Comparison of ENCODE assay signal across 10 mouse cellular contexts in the genomic region with DNA sequence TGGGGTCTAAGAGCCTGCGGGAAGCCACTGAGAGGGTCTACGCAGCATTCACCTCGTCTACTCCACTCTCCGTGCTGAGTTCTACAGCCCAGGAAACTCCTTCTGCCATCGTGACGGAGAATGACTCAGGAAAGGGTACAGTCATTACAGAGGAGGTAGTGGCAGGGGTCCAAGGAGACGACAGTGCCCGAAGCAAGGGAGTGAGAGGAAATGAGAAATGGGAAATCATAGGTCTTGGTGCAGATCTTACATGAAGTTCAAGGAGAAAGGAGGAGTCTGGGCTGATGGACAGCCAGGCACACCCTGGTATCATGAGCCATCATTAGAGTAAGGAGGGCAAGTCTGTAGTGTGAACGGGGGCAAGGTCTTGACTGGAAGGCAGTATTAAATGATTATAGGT. TPM values are rescaled to one million over a fixed set of nuclear protein-coding genes. Genes with fewer than 3 reads are reported as not detected.
DNase-seq lines count a peak whose midpoint lies in the region; ATAC-seq lines count a peak whose summit lies in the region.
"Had no signal": no experiment of that assay in that cellular context is flagged by ENCODE, and none has a peak within 500 bp of the region (broad histone marks: within the 10 kb centered on the region; RNA-seq: fewer than 3 reads in every experiment).

No protein-coding gene starts in this region.

- H3K4me2 ChIP-seq in lung, embryonic 16.5 days (ENCODE audit: low read depth, low read length), result no peak overlapping the region
- H3K4me2 ChIP-seq in embryonic facial prominence, embryonic 15.5 days (replicated peaks), result no peak overlapping the region; the same call in 1 of the 2 replicates

- H3K9me3 ChIP-seq in lung, embryonic 16.5 days (ENCODE audit: control insufficient read depth, low read length), result no peaks in the 10 kb centered on the region
- H3K9me3 ChIP-seq in embryonic facial prominence, embryonic 15.5 days (replicated peaks), result no peaks in the 10 kb centered on the region

- peak overlapping the region; percentile 89; the same call in 1 of the 2 replicates for H3K27ac ChIP-seq in lung, embryonic 16.5 days (ENCODE audit: low read length)
- H3K27ac ChIP-seq in embryonic facial prominence, embryonic 15.5 days (replicated peaks), result peak overlapping the region; percentile 83; the same call in 1 of the 2 replicates

- no peaks in the 10 kb centered on the region for H3K36me3 ChIP-seq in lung, embryonic 16.5 days (ENCODE audit: control insufficient read depth, insufficient read depth, low read length)
- H3K36me3 ChIP-seq in embryonic facial prominence, embryonic 15.5 days, result no peaks in the 10 kb centered on the region

- no peak overlapping the region for H3K4me3 ChIP-seq in lung, embryonic 16.5 days (ENCODE audit: low read length)
- H3K4me3 ChIP-seq in embryonic facial prominence, embryonic 15.5 days (replicated peaks), result no peak overlapping the region

- no peaks in the 10 kb centered on the region for H3K27me3 ChIP-seq in lung, embryonic 16.5 days (ENCODE audit: control insufficient read depth, insufficient read depth, low read depth, low read length)
- no peaks in the 10 kb centered on the region for H3K27me3 ChIP-seq in embryonic facial prominence, embryonic 15.5 days

- DNase-seq in cerebellum, adult 11-12 months, result peak; percentile 6
- no peak for DNase-seq in cerebellum, adult 18-20 months
- DNase-seq in lung, postnatal 14 days, result no peak
- DNase-seq in right cerebral cortex, postnatal 36 days (ENCODE audit: low spot score in 2 of 2), result no peak
- DNase-seq in right cerebral cortex, adult 18-20 months, result no peak
- DNase-seq: cerebellum, adult 11 months; layer of hippocampus, postnatal 36 days had no signal

- H3K9ac ChIP-seq in lung, embryonic 16.5 days (ENCODE audit: low read length), result no peak overlapping the region
- no peak overlapping the region for H3K9ac ChIP-seq in embryonic facial prominence, embryonic 15.5 days

- ATAC-seq in lung, embryonic 16.5 days (ENCODE audit: low read depth), result no peak
- ATAC-seq in embryonic facial prominence, embryonic 15.5 days (ENCODE audit: insufficient number of reproducible peaks, low FRiP score, low TSS enrichment, low read depth), result no peak
- peak; percentile 24; the same call in 1 of the 2 replicates for ATAC-seq in monocyte, adult 5-6 weeks (replicated peaks; ENCODE audit: insufficient number of reproducible peaks, low FRiP score, low TSS enrichment, poor library complexity, severe bottlenecking)

- H3K4me1 ChIP-seq in lung, embryonic 16.5 days (replicated peaks; ENCODE audit: control insufficient read depth, insufficient read depth, low read length), result peaks cover 25% of the 10 kb centered on the region
- peaks cover 25% of the 10 kb centered on the region for H3K4me1 ChIP-seq in embryonic facial prominence, embryonic 15.5 days

- 58% methylated on average over 9 of the region's 9 CpGs for WGBS in lung, embryonic 16.5 days
- WGBS in embryonic facial prominence, embryonic 15.5 days, result 56% methylated on average over 9 of the region's 9 CpGs

RNA-seq across cellular contexts. Expression of a gene that starts 37.5 kb away (rescaled TPM):
- 7.8 and 7.9 TPM in 2 replicates for polyA plus RNA-seq in lung, embryonic 16.5 days (2015; fragmentation: Nextera tagmentation; extraction: Ambion mirVana)
- polyA plus RNA-seq in embryonic facial prominence, embryonic 15.5 days (2015; fragmentation: Nextera tagmentation; extraction: Ambion mirVana), result 6.3 and 6.8 TPM in 2 replicates
- 102 to 109 TPM (median 106 TPM) in 3 replicates for total RNA-seq in monocyte, adult 5-6 weeks (2017)
